Mouse (Mus musculus) MEL (cell line): ENCODE data around the gene Nrsn2.

Source experiments
- CHD2 ChIP-seq: IDR thresholded peaks from 2 replicates; pipeline ENCODE4 v1.6.1; 2011; ENCODE audit warnings: low read length, improper control_type of control experiment
- CTCF ChIP-seq, 3 experiments: IDR thresholded peaks in 2 of 3; conservative IDR thresholded peaks in 1 of 3; 2 replicates each; pipeline ENCODE4 v1.5.1; 2011 to 2012; ENCODE audit warnings: low read length in 3 of 3, low read depth in 2 of 3, mild to moderate bottlenecking in 2 of 3, improper control_type of control experiment in 1 of 3, inconsistent platforms in 1 of 3, mixed read lengths in 1 of 3, moderate library complexity in 1 of 3; ENCODE audit not compliant: control insufficient read depth in 1 of 3, insufficient read depth in 1 of 3, poor library complexity in 1 of 3, severe bottlenecking in 1 of 3
- TCF12 ChIP-seq: IDR thresholded peaks from 2 replicates; pipeline ENCODE4 v1.6.1; 2014; ENCODE audit warnings: low read depth, mild to moderate bottlenecking, inconsistent platforms, low read length, improper control_type of control experiment, moderate library complexity
- ZC3H11A ChIP-seq: IDR thresholded peaks from 2 replicates; pipeline ENCODE4 v1.6.1; 2012; ENCODE audit warnings: low read depth, mild to moderate bottlenecking, inconsistent platforms, low read length, improper control_type of control experiment

DNA sequence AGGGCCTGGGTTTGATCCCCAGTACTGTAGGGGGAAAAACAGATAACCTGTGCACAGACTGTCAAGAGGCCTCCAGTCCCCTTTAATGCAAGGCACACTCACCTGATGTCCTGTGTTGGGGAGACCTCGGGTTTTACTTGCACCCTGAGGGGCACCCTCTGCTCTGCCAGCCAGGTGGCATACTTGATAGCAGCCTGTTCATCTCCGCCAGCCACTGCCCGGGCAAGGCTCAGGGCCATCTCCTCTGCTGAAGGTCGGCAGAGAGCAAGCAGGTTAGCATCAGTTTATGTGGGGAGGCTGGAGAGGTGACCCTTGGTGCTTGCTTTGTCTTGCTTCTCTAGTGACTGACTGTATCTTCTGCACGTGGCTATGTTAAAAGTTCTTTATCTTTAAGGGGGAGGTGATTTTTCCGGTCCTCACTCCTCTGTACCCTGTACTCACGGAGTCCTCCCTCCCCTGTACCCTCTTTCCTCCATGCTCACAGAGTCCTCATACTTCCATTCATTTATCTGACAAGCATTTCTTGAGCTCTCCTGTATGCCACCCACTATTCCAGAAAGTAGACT, 45.5 kb downstream of the Nrsn2 start:
- TF ChIP-seq CTCF (IDR thresholded peaks at IDR 0.05 in 2 of 3, conservative IDR thresholded peaks at IDR 0.05 in 1 of 3; ENCODE audit: control insufficient read depth in 1 of 3, insufficient read depth in 1 of 3, low read depth in 2 of 3, low read length in 3 of 3, poor library complexity in 1 of 3, severe bottlenecking in 1 of 3) = no peak
- no peak for TF ChIP-seq CHD2
- TF ChIP-seq TCF12 = no peak
- no peak for TF ChIP-seq ZC3H11A
